Mouse (Mus musculus) limb, embryonic 10.5 days (tissue): Measurements from ENCODE around the gene Emid1. TPM values are rescaled to one million over a fixed set of nuclear protein-coding genes. Genes with fewer than 3 reads are reported as not detected.

Experiments used
- DNase-seq: peaks from one replicate; pipeline ENCODE4 v3.0.0-alpha.2; 2017; ENCODE audit warnings: low spot score
- H3K27ac ChIP-seq: fragments of 300-500 bp; sonication (generic); 2 replicates; pipeline ENCODE4 v1.5.1; 2016; ENCODE audit warnings: mild to moderate bottlenecking
- H3K27me3 ChIP-seq: fragments of 300-500 bp; sonication (generic); 2 replicates; pipeline ENCODE4 v1.6.1; 2016; ENCODE audit warnings: low read depth, mild to moderate bottlenecking; ENCODE audit not compliant: poor library complexity, severe bottlenecking
- H3K36me3 ChIP-seq: fragments of 300-500 bp; sonication (generic); 2 replicates; pipeline ENCODE4 v1.6.1; 2016; ENCODE audit warnings: mild to moderate bottlenecking, moderate library complexity
- H3K4me1 ChIP-seq: fragments of 300-500 bp; sonication (generic); 2 replicates; pipeline ENCODE4 v1.6.1; 2016
- H3K4me3 ChIP-seq: fragments of 300-500 bp; sonication (generic); 2 replicates; pipeline ENCODE4 v1.5.1; 2016; ENCODE audit warnings: mild to moderate bottlenecking, moderate library complexity
- H3K9me3 ChIP-seq: fragments of 300-500 bp; sonication (generic); replicated peaks from 2 replicates; pipeline ENCODE4 v1.6.1; 2016; ENCODE audit warnings: mild to moderate bottlenecking
- WGBS: fragments of 180-500 bp; shearing (Covaris S2); methylation state at CpG from one replicate; pipeline ENCODE4 v1.1.7; 2016; 5-methylcytosine and 5-hydroxymethylcytosine counted together
- polyA plus RNA-seq: library from polyadenylated mRNA; unstranded; fragments of >200 nt; fragmentation: Nextera tagmentation; extraction: Ambion mirVana; gene quantifications from 2 replicates; pipeline ENCODE4 v1.2.1, GENCODE M21; 2016

Gene Emid1
- polyA plus RNA-seq, 1 experiment from 2014 or later = 12.3 TPM

DNA sequence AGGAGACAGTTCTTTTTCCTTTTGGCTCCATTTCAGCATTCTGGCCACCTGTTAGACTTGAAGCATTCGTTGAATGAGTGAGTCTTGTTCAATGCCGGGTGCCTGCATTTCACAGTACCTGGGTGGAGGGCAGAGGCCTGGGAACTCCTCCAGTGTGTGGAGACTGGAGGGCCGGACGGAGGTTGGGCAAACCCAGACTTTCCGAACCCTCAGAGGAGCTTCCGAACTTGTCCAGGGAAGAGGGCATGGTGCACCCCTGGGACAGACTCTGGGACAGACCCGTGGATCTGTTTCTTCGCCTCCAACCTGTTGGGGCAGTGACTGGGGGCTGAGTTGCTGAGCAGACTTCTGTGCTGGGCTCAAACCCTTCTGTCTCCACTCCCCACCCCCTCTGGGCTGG lies 95.0 kb downstream of the Emid1 start:
- no peak overlapping the region for H3K27ac ChIP-seq
- H3K4me3 ChIP-seq = no peak overlapping the region
- H3K27me3 ChIP-seq = peaks cover 79% of the 10 kb centered on the region
- 50% methylated on average over 8 of the region's 8 CpGs for WGBS
- DNase-seq = no peak
- peaks cover 4% of the 10 kb centered on the region; the same call in 1 of the 2 replicates for H3K36me3 ChIP-seq
- no peaks in the 10 kb centered on the region for H3K9me3 ChIP-seq
- peaks cover 54% of the 10 kb centered on the region for H3K4me1 ChIP-seq

Other genes starting within 250 kb of the Emid1 start
- 0.08 TPM in 1 of 2 replicates, not detected in the other for gene Nefh, start 204.2 kb downstream of the Emid1 start, polyA plus RNA-seq
- 49.2 and 60.2 TPM in 2 replicates for gene Ap1b1, start 165.4 kb downstream of the Emid1 start, polyA plus RNA-seq
- 0.34 and 0.51 TPM in 2 replicates for gene Rasl10a, start 94.1 kb downstream of the Emid1 start, polyA plus RNA-seq
- 27.5 and 34.4 TPM in 2 replicates for gene Gas2l1, start 86.9 kb downstream of the Emid1 start, polyA plus RNA-seq
- 29.0 and 31.6 TPM in 2 replicates for gene Rhbdd3, start 53.3 kb downstream of the Emid1 start, polyA plus RNA-seq
- 893 and 996 TPM in 2 replicates for gene Ewsr1, start 53.0 kb downstream of the Emid1 start, polyA plus RNA-seq
- gene Kremen1, start 109.3 kb upstream of the Emid1 start, polyA plus RNA-seq = 16.8 and 17.8 TPM in 2 replicates